Mouse (Mus musculus) retina, embryonic 14.5 days (tissue): Measurements from ENCODE around the gene Hpn.

Experiments
- DNase-seq: peaks from one replicate; pipeline ENCODE4 v3.0.0-alpha.2; 2015; ENCODE audit warnings: low spot score

Hpn gene

DNA sequence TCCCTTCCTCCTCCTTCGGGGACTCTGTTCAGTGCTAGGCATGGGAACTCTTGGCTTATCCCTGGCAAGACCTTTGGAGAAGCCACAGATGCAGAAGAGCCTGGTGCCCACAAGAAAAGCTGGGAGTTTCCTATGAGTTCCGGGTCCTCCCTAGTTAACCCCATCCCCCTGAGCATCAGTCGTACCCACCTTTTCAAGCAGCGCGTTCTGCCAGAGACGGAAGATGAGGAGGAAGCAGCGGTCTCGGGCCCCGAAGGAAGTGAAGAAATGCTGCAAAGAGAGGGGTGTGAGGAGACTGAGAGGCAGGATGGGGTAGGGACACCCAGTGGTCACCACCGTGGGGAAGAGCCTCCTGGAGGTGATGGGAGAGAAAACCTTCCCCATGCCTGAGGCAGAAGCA is 25.9 kb upstream of the Hpn start:
- DNase-seq: no peak

DNA sequence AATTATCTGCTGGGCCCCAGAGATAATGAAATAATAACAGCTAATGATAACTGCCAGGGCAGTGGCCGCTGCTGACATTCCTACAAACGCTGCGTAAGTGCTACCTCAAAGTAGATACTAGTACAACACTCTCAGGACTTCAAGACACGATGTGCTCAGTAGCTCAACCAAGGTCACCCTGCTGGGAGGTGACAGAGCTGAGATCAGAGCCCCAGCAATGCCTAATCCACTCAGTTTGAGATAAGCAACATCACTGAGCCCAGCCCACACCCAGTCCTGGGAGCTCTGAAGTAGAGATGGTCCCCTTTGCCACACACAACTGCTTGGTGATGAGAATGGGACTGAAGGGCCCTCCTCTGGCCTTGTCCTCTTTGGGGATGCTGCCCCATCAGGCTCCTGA is 25.2 kb upstream of the Hpn start:
- no peak for DNase-seq

DNA sequence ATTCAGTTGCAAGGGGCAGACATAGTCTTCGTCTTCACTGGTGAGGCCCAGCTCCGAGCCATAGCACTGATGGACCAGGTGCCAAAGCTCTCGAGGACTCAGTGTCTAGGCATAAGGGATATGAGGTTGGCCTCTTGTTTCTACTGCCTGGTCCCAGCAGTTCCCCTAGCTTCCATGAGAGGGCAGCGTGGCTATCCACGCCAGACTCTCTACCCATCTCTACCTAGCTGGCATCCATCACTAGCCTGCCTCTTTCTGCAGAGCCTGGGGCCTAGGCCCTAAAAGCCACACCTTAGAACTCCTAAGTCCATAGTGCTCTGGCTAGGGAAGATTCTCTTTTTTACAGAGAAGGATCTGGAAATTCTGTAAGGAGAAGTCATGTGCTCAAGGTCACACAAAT is 24.7 kb upstream of the Hpn start:
- DNase-seq: peak; percentile 72

- no peak for DNase-seq
Observed at GRCm38 (mm10) chr7:31135717-31136116, 20.6 kb upstream of the Hpn start.

DNA sequence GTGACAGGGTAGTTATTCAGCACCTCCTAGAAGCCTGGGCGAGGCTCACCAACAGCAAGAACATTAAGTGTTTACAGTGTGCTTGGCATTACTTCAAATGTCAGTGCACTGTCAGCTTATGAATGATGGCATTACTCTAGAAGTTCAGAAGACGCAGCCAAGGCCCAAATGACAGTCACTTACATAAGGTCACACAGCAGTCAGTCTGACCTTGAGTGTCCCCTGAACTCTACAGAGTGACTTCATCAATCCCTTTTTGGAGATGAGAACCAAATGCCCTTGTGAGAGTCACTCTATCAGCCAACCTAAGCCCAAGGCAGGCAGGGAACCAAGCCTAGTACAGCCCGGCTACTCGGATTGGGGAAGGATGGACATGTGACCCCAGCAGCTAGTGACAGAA is 16.8 kb upstream of the Hpn start:
- no peak for DNase-seq

DNA sequence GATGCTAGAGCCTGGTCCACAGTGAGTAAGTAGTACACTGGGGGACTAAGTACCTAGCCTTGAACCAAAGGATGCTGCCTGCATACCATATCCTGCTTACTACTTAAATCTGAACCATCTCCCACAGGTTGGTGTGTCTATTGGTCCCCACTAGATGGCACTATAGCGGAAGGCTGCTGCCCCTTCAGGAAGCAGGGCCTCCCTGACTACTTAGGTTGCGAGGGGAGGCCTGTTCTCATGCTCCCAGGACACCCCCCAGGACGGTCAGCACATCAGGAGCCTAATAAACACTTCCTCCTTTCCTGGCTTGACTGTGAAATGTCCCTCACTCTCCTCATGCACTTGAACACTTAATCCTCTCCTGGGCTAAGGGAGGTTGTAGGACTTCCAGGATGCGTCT is 15.8 kb upstream of the Hpn start:
- peak; percentile 80 for DNase-seq

GRCm38 (mm10) chr7:31130197-31130596 is 15.1 kb upstream of the Hpn start:
- DNase-seq: no peak

DNA sequence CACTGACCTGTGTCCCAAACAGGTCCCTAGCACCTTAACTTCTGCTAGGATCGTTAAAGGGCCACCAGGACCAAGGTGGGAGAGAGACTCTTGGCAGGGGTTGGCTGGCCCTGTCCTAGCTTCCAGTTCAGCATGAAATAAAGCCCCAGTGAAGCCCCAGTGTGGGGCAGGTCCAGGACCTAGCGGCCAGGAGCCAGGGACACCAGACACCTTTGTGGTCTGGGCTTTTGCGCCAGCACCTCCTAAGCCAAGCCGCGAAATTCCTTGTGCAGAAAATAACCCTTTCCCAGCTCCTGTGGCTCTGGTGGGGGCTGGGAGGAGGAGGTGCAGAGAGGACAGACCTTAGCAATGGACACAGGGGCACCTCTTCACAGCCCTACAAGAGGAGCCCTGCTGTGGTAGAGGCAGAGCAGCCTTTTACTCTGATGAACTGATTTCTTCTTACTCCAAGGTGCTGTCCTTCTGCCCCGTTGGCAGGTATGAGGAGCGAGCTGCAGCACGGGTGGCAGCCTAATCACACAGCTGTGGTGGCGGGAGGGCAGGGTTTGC is 13.1 kb upstream of the Hpn start:
- no peak for DNase-seq

GRCm38 (mm10) chr7:31126851-31127724 is 12.0 kb upstream of the Hpn start, which contains the start of gene Scn1b:
Gene Scn1b, minus strand, starts transcription at chr7:31127003.
- DNase-seq: peak; percentile 39

DNA sequence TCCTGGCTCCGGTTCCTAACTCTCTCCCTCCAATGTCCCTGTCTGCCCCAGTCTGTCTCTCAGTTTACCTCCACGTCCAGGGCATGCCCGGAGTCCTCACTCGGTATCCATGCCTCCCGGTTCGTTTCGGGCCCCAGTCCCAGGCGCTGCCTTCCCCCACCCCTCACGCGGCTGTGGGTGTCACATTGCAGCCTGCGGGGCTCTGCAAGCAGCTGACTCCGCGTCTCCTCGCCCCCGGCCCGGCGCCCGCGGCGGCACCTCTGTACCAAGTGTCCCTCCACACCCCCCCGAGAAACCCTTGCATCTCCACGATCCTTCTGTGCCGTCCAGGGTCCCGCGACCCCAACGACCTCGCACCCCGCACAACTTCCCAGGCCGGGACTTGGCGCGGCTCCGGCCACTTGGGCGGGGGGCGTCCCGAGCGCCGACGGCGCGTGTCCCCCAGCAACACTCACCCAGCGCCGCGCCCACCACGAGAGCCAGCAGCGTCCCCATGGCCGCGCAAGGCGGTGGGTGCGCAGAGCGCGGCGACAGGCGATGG is 11.2 kb upstream of the Hpn start:
- no peak for DNase-seq

GRCm38 (mm10) chr7:31125116-31125515 is 10.0 kb upstream of the Hpn start:
- no peak for DNase-seq

DNA sequence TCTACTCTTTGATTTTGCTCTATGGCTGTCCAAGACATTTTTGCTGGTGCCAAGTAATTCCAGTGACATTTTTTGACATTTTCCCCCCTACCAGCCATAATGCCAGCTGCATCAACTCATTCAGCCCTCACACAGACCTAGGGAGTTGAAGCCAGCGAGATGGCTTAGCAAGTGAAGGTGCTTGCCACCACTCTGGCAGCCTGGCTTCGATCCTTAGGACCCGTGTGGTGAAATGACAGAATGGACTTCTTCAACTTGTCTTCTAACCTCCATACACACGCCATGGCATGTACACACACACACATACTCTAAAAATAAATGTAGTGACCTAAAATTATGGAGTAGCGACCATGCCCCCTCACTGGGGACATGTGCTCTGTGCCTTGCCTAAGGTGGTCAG is 9.3 kb upstream of the Hpn start:
- no peak for DNase-seq

- DNase-seq: no peak
Observed at GRCm38 (mm10) chr7:31123697-31124096, 8.6 kb upstream of the Hpn start.

GRCm38 (mm10) chr7:31122641-31123631 is 7.8 kb upstream of the Hpn start:
- no peak for DNase-seq

DNA sequence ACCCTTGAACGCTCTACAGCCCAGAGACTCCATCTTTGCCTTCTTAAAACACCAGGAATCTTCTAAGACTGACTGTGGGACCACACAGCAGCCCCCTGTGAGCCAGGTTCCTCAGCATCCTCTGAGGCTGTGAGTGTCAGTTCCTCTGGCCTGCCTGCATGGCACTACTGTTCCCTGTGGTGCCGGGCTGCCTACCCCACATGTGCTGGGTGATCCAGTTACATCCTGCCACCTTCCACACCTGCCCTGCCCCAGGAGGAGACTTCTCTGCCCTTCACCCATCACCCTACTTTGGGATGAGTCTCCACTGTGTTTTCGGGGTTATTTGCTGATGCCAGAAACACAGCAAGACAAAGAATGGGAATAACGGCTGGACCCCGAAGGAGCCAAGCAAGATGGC is 4.5 kb upstream of the Hpn start:
- DNase-seq: no peak

GRCm38 (mm10) chr7:31118486-31118885 is 3.4 kb upstream of the Hpn start:
- DNase-seq: no peak

DNA sequence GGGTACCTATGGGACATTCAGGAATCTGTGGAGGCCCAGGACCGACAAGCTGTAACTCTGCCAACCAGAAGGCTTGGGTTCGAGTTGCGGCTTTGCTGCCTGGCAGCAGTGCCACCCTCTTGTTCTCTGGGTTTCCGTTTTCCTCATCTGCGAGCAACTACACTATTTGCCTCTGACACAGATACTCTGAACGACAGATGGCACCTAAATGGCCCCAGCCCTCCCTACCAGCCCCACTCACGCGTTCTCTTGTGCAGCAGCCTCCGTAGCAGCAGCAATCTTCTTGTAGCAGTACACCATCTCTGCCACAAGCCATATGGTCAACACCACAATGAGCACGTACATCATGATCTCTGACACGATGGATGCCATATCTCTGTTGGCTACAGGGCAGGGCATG is 2.4 kb upstream of the Hpn start:
- no peak for DNase-seq

- no peak for DNase-seq
Observed at GRCm38 (mm10) chr7:31116721-31117145, 1.6 kb upstream of the Hpn start.

DNA sequence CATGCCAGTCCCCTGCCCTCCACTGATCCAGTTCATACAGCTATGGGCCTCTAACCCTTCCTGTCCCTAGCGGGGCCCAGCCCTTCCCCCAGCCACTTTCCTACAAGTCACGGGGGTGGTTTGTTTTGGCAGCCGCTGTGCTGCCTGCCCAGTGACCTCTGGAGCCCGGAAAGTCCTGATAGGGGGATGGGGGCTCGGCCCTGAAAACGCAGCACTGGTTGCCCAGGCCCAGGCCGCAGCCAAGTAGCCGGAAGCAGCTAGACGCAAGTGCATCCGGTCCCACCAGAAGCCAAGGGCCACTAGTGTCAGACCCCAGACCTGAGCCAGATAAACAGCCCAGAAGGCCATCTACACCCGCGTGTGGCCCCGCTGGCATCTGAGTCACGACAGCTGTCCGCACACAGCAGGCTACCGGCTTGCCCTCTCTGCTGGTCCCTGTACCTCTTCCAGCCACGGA is 525 bp upstream of the Hpn start:
- DNase-seq: no peak

- DNase-seq: no peak
Observed at GRCm38 (mm10) chr7:31114646-31115045, 444 bp downstream of the Hpn start.

DNA sequence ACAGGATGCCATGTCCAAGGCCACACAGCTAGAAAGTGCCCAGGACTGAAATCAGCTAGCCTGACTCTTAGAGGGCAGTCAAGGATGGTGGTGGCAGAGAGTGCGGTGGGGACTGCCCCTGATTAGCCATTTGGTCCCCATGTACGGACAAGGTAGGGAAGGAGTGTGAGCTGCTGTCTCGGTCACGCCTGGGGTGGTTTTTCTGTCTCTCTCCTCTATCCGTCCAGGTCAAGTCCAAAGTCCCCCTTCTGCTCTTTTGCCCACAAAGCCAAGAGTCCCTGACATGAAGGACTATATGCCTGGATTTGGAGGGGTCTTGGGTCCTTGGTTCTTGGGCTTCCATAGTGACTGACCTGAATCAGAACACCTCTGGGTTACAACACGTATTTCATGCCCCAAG is 1.3 kb downstream of the Hpn start:
- no peak for DNase-seq

DNA sequence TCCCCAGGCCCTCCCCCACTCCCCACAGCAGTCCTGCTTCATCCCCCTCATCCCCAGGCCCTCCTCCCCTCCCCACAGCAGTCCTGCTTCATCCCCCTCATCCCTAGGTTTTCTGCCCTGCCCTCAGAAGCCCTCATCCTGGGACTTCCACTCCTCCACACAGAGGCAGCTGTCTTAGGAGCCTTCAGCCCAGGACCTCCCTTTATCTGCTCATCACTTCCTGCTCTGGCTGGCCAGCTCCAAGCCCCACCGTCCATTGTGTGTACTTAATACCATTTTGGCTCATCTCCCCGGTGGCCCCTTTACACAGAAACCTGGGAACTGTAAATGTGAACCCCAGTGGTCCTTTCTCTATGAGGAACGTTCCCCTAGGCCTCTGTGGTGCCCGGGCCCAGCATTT is 3.1 kb downstream of the Hpn start:
- DNase-seq: no peak
